Mouse (Mus musculus) testis, postnatal 14 days (tissue): ENCODE data around the gene Olfr1245.
"Not testable (repeated sequence)": the region's sequence is repeated elsewhere in the genome, so short reads cannot be mapped to it uniquely, and the experiment has no call there.

Experiments
- DNase-seq: peaks from one replicate; pipeline ENCODE4 v3.0.0; 2021; ENCODE audit warnings: low spot score

Gene Olfr1245

DNA sequence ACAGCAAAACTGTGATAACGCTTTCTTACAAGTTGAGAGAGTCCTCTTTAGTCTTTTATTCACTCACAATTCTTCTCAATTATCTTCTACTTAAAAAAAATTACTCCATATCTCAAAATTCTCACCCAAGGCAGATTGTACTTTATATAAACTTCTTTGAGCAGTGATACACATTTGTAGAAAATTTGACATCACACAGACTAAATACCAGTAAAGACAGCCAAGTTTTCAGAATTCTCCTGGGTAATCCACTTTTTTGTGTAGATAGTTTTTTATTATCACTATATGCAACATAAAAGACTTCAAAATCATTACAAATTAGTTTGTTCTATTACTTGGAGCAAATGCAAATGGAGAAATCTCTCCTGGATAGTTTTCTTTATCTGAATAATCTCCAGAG, at the start of gene Olfr1245:
Gene Olfr1245 (minus strand): TSS at position 101 of the 400 bp plus-strand sequence.
- DNase-seq = no peak

DNA sequence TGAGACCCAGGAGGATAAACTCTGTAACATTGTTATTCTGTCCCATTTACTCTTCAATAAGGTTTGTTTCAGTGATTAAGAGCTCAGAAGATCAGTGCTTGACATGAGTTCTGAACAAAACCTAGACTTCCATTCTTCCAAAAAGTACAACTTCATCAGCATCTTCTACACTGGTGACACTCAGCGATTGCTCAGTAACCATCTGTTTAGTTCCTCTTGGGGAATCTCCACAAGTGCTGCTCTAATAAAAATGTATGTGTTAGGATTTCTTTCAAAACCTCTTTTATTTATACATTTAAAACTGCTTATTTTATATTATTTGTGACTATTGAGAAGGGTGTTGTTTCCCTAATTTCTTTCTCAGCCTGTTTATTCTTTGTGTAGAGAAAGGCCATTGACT, 39.9 kb upstream of the Olfr1245 start, which contains the start of gene Olfr1248:
Gene Olfr1248 (minus strand): TSS at position 101 of the 400 bp plus-strand sequence.
- DNase-seq = not testable (repeated sequence)

DNA sequence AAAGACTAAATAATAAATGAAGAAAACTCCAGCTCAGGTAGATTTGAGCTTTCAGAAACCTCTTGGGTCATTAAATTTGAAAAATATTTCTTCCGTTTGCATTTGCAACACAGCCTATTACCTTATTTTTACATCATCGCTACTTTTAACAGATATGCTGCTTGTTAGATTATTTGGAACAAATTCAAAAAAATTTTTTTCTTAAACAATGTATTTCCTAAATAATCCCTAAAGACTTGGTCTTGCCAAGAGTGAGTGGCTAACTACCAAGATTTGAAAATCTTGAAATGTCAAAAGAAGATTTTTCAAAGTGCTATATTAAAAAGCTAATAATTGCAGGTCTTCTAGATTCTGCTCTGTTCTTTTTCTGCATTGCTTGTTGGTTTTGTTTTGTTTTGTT, 35.8 kb upstream of the Olfr1245 start, which contains the start of gene Olfr1247:
Gene Olfr1247 (minus strand): TSS at position 101 of the 400 bp plus-strand sequence.
- DNase-seq = no peak

DNA sequence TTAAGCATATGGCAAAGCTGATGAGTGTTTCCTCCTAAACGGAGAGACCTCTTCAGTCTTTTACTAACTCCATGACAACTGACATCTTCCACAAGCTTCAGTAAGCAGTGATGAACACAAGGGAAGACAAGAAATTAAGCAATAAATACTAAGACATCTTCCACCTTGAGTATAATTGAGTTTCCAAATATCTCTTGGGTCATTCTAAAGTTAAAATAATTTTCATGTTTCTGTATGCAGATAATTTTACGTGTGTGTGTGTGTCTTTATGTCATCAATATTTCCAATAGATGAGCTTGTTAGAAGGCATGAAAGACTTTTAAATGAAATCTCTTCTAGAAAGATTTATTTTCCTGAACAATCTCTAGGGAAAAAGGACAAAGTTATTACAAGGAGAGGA, 14.8 kb upstream of the Olfr1245 start, which contains the start of gene Olfr1246:
Gene Olfr1246 (minus strand): TSS at position 101 of the 400 bp plus-strand sequence.
- no peak for DNase-seq

DNA sequence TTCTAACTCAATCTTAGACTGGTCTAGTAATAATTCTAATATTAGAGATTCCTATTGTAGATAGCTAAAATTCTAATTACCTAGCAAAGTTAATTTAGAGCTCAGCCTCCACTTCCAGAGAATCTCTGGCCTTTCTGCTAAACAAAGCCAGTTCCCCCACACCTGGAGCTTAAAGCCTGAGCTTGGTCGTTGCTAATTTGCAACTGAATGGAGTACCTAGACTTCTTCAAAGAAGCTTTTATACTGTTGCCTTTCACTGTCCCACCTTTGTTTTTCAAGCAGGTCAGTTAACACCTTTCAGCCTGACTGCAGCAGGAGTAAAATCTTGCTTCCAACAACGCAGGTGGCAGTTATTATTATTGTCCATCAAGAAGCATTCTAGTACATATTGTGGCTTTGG, 15.5 kb downstream of the Olfr1245 start:
- not testable (repeated sequence) for DNase-seq

DNA sequence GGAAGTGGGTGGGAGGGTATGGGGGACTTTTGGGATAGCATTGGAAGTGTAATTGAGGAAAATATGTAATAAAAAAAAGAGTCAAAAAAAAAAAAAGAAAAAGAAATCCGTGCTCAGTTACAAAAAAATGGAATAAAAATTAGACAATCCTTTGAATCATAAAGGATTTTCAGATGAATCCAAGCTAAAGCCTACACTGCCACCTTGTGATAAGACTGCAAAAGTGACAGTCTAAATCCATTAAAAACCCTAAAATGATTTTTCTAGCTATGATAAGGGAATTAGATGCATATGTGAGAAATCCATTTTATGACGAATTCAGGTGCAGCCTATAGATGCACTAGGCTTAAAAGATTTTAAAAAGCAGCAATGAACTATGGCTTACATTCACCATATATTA, 33.7 kb downstream of the Olfr1245 start:
- no peak for DNase-seq

DNA sequence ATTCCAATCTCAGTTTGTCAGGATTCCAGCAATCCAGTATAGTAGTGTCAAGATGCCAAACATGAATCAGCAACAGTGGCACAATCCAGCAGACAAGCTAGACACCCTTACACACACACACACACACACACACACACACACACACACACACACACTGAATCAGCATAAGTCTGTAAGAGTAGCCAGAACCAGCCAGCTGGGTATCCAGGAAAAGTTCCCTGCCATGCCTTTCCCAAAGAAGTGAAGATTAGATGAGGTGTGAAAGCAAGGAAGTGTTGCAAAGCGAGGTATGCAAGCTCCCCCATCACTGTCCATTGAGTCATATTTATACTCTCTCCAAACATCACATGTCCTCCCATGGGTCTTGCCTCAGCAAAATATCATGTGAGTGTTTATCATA, 38.3 kb downstream of the Olfr1245 start:
- no peak for DNase-seq

DNA sequence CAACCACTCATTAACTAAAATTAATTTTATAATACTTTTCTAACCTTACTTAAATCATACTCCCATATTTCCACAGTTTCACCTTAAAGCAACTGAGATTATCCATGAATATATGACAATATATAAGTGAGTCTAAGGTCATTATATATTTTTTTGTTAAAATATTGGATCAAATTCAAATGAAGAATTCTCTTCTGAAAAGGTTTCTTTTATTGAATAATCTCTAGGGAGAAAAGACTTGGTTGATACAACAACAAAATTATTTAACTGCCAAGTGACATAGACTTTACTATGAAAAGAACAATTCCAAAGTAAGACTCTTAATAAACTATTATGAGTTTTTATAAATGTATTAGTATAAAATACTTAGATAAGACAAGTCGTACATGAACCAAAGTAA, 46.9 kb downstream of the Olfr1245 start, which contains the start of gene Olfr1243:
Gene Olfr1243 (minus strand): TSS at position 101 of the 400 bp plus-strand sequence.
- no peak for DNase-seq
